Mouse (Mus musculus): ENCODE measurements around the gene Nav3. TPM values are rescaled to one million over a fixed set of nuclear protein-coding genes. Genes with fewer than 3 reads are reported as not detected.

Gene Nav3
- polyA plus RNA-seq, 1 experiment from 2014 or later, result 27.5 TPM

DNA sequence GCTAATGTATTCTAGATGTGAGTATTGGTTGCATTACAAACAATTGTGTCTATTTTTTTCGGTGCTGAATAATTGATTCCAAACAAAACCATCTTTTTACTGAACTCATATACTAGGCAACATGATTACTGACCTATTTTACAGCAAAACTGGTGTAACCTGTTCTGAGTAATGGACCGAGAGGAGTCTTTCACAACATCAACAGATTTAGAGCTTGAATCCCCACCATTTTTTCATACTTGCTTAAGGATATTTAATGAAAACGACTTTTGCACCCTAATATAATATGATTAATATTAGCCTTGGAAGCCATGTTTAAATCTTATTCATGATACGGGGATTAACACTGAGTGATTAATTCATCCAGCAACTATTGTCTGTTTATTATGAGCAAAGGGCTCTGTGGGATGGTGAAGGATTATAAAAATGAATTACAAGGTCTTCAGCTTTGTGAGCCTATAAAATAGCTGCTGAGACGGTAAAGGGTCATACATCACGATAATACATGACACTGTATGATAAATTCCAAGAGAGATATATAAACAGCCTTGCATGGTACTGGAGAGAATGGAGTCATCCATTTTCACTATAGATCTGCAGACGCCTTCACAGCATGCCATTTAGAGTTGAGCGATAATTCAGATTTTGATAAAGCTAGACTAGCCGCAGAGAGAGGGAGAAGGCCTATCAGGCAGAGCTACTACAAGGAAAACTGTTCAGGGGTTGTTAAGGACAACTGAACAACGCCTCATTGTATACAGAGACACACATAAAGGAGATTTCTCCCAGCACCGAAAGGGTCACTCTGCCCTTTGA lies 567.4 kb downstream of the Nav3 start:
- WGBS, result 45% methylated on average over 11 of the region's 11 CpGs

GRCm38 (mm10) chr10:109887160-109887559 lies 568.8 kb downstream of the Nav3 start:
- Histone ChIP-seq H3K27me3 (no peaks in the 10 kb centered on the region), H3K9me3 (no peaks in the 10 kb centered on the region), H3K36me3 (no peaks in the 10 kb centered on the region), H3K4me2 (no peak overlapping the region), H3K4me3 (no peak overlapping the region), H3K9ac (no peak overlapping the region), H3K4me1 (replicated peaks) (peaks cover 16% of the 10 kb centered on the region), H3K27ac (replicated peaks) (no peak overlapping the region)
- WGBS, result 82% methylated on average over 3 of the region's 3 CpGs
- no peak for ATAC-seq (ENCODE audit: low read depth)

More for the DNA sequence above, 567.4 kb downstream of the Nav3 start:
- H3K9ac ChIP-seq, result no peak overlapping the region
- H3K4me2 ChIP-seq, result peak overlapping the region; percentile 15; the same call in 1 of the 2 replicates
- no peaks in the 10 kb centered on the region for H3K27me3 ChIP-seq
- ATAC-seq (ENCODE audit: low read depth), result peak; percentile 90
- no peaks in the 10 kb centered on the region for H3K9me3 ChIP-seq
- H3K36me3 ChIP-seq, result no peaks in the 10 kb centered on the region
- peaks cover 14% of the 10 kb centered on the region for H3K4me1 ChIP-seq (replicated peaks)
- no peak overlapping the region for H3K4me3 ChIP-seq
- peak overlapping the region; percentile 77 for H3K27ac ChIP-seq (replicated peaks)

GRCm38 (mm10) chr10:109876107-109876506 lies 579.9 kb downstream of the Nav3 start:
- Histone ChIP-seq H3K4me3 (no peak overlapping the region), H3K27me3 (no peaks in the 10 kb centered on the region), H3K9me3 (no peaks in the 10 kb centered on the region), H3K4me1 (replicated peaks) (peaks cover 7% of the 10 kb centered on the region), H3K9ac (no peak overlapping the region), H3K27ac (replicated peaks) (no peak overlapping the region), H3K4me2 (no peak overlapping the region), H3K36me3 (no peaks in the 10 kb centered on the region)
- WGBS, result 78% methylated on average over 4 of the region's 4 CpGs
- no peak for ATAC-seq (ENCODE audit: low read depth)

DNA sequence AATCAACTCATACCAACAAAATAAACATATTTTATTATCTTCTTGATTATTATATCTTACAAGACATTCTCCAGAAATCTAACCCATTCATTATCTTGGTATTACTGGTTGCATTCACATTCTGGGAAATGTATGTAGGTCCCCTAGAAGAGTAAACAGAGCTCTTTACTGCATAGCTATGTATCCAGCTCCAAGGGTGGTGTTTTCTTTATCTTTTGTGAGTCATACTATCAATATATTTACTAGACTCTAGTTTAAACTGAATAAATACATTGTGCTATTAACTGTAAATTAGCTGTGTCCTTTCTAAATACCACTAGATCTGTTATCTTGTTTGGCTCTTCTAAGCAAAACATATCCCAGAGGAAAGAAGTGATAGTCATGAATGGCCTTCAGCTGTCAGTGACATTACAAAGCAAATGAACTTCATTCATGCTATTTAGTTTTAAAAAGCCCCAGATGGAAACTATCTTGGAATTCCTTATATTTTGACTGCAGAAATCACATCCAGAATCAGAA lies 580.6 kb downstream of the Nav3 start:
- Histone ChIP-seq H3K4me1 (replicated peaks) (peaks cover 7% of the 10 kb centered on the region), H3K9ac (no peak overlapping the region), H3K27ac (replicated peaks) (no peak overlapping the region), H3K36me3 (no peaks in the 10 kb centered on the region), H3K9me3 (no peaks in the 10 kb centered on the region), H3K4me2 (no peak overlapping the region), H3K27me3 (no peaks in the 10 kb centered on the region), H3K4me3 (no peak overlapping the region)
- no peak for ATAC-seq (ENCODE audit: low read depth)

GRCm38 (mm10) chr10:109874652-109875311 lies 581.2 kb downstream of the Nav3 start:
- WGBS, result 42% methylated on average over 5 of the region's 5 CpGs
- Histone ChIP-seq H3K4me2 (no peak overlapping the region), H3K4me3 (no peak overlapping the region), H3K27ac (replicated peaks) (no peak overlapping the region), H3K4me1 (replicated peaks) (peaks cover 7% of the 10 kb centered on the region), H3K9ac (no peak overlapping the region), H3K36me3 (no peaks in the 10 kb centered on the region), H3K9me3 (no peaks in the 10 kb centered on the region), H3K27me3 (no peaks in the 10 kb centered on the region)
- peak; percentile 47; the same call in 1 of the 2 replicates for ATAC-seq (ENCODE audit: low read depth)

- Histone ChIP-seq H3K4me2 (no peak overlapping the region), H3K9me3 (no peaks in the 10 kb centered on the region), H3K4me1 (replicated peaks) (peaks cover 16% of the 10 kb centered on the region), H3K4me3 (no peak overlapping the region), H3K27ac (replicated peaks) (no peak overlapping the region; the same call in 1 of the 2 replicates), H3K9ac (no peak overlapping the region), H3K27me3 (no peaks in the 10 kb centered on the region), H3K36me3 (no peaks in the 10 kb centered on the region)
- ATAC-seq (ENCODE audit: low read depth), result no peak; the same call in 1 of the 2 replicates
- WGBS, result 79% methylated on average over 2 of the region's 2 CpGs
Observed at GRCm38 (mm10) chr10:109866063-109866462, 589.9 kb downstream of the Nav3 start.

DNA sequence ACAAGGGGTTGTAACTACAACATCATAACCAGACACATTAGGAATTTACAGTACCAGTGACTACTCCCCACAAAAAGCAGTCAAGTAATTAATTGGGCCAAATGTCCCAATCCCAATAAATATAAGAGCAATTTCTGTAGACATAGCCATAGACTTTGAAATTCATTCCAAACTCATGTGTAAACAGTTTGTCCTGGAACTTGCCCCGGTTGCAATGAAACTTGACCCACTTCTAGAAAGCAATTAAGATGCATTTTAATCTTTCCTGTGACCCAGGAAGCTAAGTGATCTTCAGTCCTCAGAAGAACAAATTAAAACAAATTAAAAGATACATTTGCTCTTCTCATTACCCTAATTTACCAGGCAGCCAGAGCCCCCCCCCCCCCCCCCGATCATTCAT lies 590.6 kb downstream of the Nav3 start:
- peak; percentile 52; the same call in 1 of the 2 replicates for ATAC-seq (ENCODE audit: low read depth)
- Histone ChIP-seq H3K27me3 (no peaks in the 10 kb centered on the region), H3K27ac (replicated peaks) (no peak overlapping the region), H3K36me3 (no peaks in the 10 kb centered on the region), H3K9ac (no peak overlapping the region), H3K4me1 (replicated peaks) (peaks cover 16% of the 10 kb centered on the region), H3K4me2 (no peak overlapping the region), H3K9me3 (no peaks in the 10 kb centered on the region), H3K4me3 (no peak overlapping the region)
- WGBS, result 33% methylated on average over 1 of the region's 2 CpGs

- no peak overlapping the region for H3K4me3 ChIP-seq
- no peaks in the 10 kb centered on the region for H3K9me3 ChIP-seq
- no peak for ATAC-seq (ENCODE audit: low read depth)
- H3K9ac ChIP-seq, result no peak overlapping the region
- no peaks in the 10 kb centered on the region for H3K36me3 ChIP-seq
- H3K27me3 ChIP-seq, result no peaks in the 10 kb centered on the region
- 25% methylated on average over 4 of the region's 4 CpGs for WGBS
- H3K27ac ChIP-seq (replicated peaks), result no peak overlapping the region
- H3K4me1 ChIP-seq (replicated peaks), result peaks cover 16% of the 10 kb centered on the region
- no peak overlapping the region for H3K4me2 ChIP-seq
Observed at GRCm38 (mm10) chr10:109864708-109865107, 591.3 kb downstream of the Nav3 start.

GRCm38 (mm10) chr10:109861275-109861674 lies 594.7 kb downstream of the Nav3 start:
- 76% methylated on average over 2 of the region's 2 CpGs for WGBS
- Histone ChIP-seq H3K27me3 (no peaks in the 10 kb centered on the region), H3K9ac (no peak overlapping the region), H3K36me3 (no peaks in the 10 kb centered on the region), H3K27ac (replicated peaks) (no peak overlapping the region), H3K9me3 (no peaks in the 10 kb centered on the region), H3K4me3 (no peak overlapping the region), H3K4me1 (replicated peaks) (peaks cover 16% of the 10 kb centered on the region), H3K4me2 (no peak overlapping the region)
- no peak for ATAC-seq (ENCODE audit: low read depth)

GRCm38 (mm10) chr10:109858568-109858967 lies 597.4 kb downstream of the Nav3 start:
- Histone ChIP-seq H3K36me3 (no peaks in the 10 kb centered on the region), H3K27ac (replicated peaks) (no peak overlapping the region), H3K4me2 (no peak overlapping the region), H3K4me3 (no peak overlapping the region), H3K9me3 (no peaks in the 10 kb centered on the region), H3K27me3 (no peaks in the 10 kb centered on the region), H3K4me1 (replicated peaks) (peaks cover under 1% of the 10 kb centered on the region; the same call in 1 of the 2 replicates), H3K9ac (no peak overlapping the region)
- no peak for ATAC-seq (ENCODE audit: low read depth)
- WGBS, result 92% methylated on average over 2 of the region's 2 CpGs

- Histone ChIP-seq H3K36me3 (peaks cover 12% of the 10 kb centered on the region; the same call in 1 of the 2 replicates), H3K4me2 (no peak overlapping the region), H3K4me1 (replicated peaks) (no peaks in the 10 kb centered on the region), H3K4me3 (no peak overlapping the region), H3K9ac (no peak overlapping the region), H3K27me3 (no peaks in the 10 kb centered on the region), H3K27ac (replicated peaks) (no peak overlapping the region), H3K9me3 (no peaks in the 10 kb centered on the region)
- WGBS, result 53% methylated on average over 7 of the region's 7 CpGs
- ATAC-seq (ENCODE audit: low read depth), result no peak
Observed at GRCm38 (mm10) chr10:109852392-109852791, 603.6 kb downstream of the Nav3 start.

GRCm38 (mm10) chr10:109847631-109848030 lies 608.4 kb downstream of the Nav3 start:
- Histone ChIP-seq H3K9me3 (no peaks in the 10 kb centered on the region), H3K4me3 (no peak overlapping the region), H3K4me1 (replicated peaks) (no peaks in the 10 kb centered on the region; the same call in 1 of the 2 replicates), H3K9ac (no peak overlapping the region), H3K27ac (replicated peaks) (no peak overlapping the region), H3K27me3 (no peaks in the 10 kb centered on the region), H3K4me2 (no peak overlapping the region), H3K36me3 (peaks cover 7% of the 10 kb centered on the region; the same call in 1 of the 2 replicates)
- 78% methylated on average over 4 of the region's 4 CpGs for WGBS
- no peak for ATAC-seq (ENCODE audit: low read depth)
